Mouse (Mus musculus): ENCODE measurements around the gene Nt5e.

Nt5e gene

GRCm38 (mm10) chr9:88404088-88404487, 77.1 kb downstream of the Nt5e start:
- DNase-seq, result peak; percentile 7

- DNase-seq, result no peak
Measured at GRCm38 (mm10) chr9:88404515-88404914, 77.5 kb downstream of the Nt5e start.

GRCm38 (mm10) chr9:88409978-88410377, 83.0 kb downstream of the Nt5e start:
- no peak for DNase-seq

GRCm38 (mm10) chr9:88416752-88417151, 89.8 kb downstream of the Nt5e start:
- DNase-seq, result no peak

All from kidney, adult 9 months (tissue).